In genomic region chr9:62432261-62433060, GRCm38 (mm10) we compare ENCODE assay signal across 13 mouse cellular contexts.
DNase-seq lines count a peak whose midpoint lies in the region; ATAC-seq and TF ChIP-seq lines count a peak whose summit lies in the region.
"Had no signal": no experiment of that assay in that cellular context is flagged by ENCODE, and none has a peak within 500 bp of the region (broad histone marks: within the 10 kb centered on the region; RNA-seq: fewer than 3 reads in every experiment).

No protein-coding gene starts in this region.

- H3K4me3 ChIP-seq in cerebellum, adult 2 months (replicated peaks; ENCODE audit: insufficient read depth, low read depth, low read length) = no peak overlapping the region
- H3K4me3 ChIP-seq in heart, embryonic 13.5 days = no peak overlapping the region
- no peak overlapping the region for H3K4me3 ChIP-seq in midbrain, embryonic 11.5 days (ENCODE audit: low read depth, low read length)
- H3K4me3 ChIP-seq in midbrain, postnatal 0 days (ENCODE audit: low read depth, low read length) = no peak overlapping the region
- H3K4me3 ChIP-seq in embryonic facial prominence, embryonic 10.5 days = no peak overlapping the region
- H3K4me3 ChIP-seq: hindbrain, embryonic 13.5 days had no signal

- TF ChIP-seq POLR2A in cerebellum, adult 2 months (IDR thresholded peaks at IDR 0.05; ENCODE audit: borderline replicate concordance, insufficient read depth, low read length) = no peak

- intact Hi-C loops in heart, postnatal 14 days (cut with DNase I) = no loop called here

- WGBS in cerebellum, adult 2 months = 35% methylated on average over 15 of the region's 15 CpGs
- 74% methylated on average over 15 of the region's 15 CpGs for WGBS in heart, embryonic 13.5 days
- WGBS in midbrain, embryonic 11.5 days = 67% methylated on average over 15 of the region's 15 CpGs
- 62% methylated on average over 15 of the region's 15 CpGs for WGBS in midbrain, postnatal 0 days
- 70% methylated on average over 15 of the region's 15 CpGs for WGBS in embryonic facial prominence, embryonic 10.5 days

- H3K27me3 ChIP-seq in cerebellum, adult 2 months (ENCODE audit: control insufficient read depth, insufficient read depth, low read length) = no peaks in the 10 kb centered on the region
- H3K27me3 ChIP-seq in heart, embryonic 13.5 days (replicated peaks) = no peaks in the 10 kb centered on the region
- H3K27me3 ChIP-seq in midbrain, embryonic 11.5 days (ENCODE audit: control insufficient read depth, insufficient read depth, low read length) = no peaks in the 10 kb centered on the region
- no peaks in the 10 kb centered on the region for H3K27me3 ChIP-seq in midbrain, postnatal 0 days (ENCODE audit: insufficient read depth, low read length)
- H3K27me3 ChIP-seq in embryonic facial prominence, embryonic 10.5 days (replicated peaks; ENCODE audit: low read depth, poor library complexity, severe bottlenecking) = no peaks in the 10 kb centered on the region
- H3K27me3 ChIP-seq: hindbrain, embryonic 13.5 days had no signal

- peaks cover 17% of the 10 kb centered on the region for H3K36me3 ChIP-seq in heart, embryonic 13.5 days
- H3K36me3 ChIP-seq in midbrain, embryonic 11.5 days (ENCODE audit: control insufficient read depth, insufficient read depth, low read length) = 0 out of 2 replicates have a peak, but pooled peaks cover 3% of the 10 kb centered on the region
- H3K36me3 ChIP-seq in midbrain, postnatal 0 days (ENCODE audit: insufficient read depth, low read length) = peaks cover 35% of the 10 kb centered on the region
- H3K36me3 ChIP-seq in embryonic facial prominence, embryonic 10.5 days (replicated peaks) = peaks cover 26% of the 10 kb centered on the region

- ATAC-seq in heart, embryonic 13.5 days (ENCODE audit: extremely low read depth, insufficient number of reproducible peaks, low FRiP score, low TSS enrichment) = no peak
- ATAC-seq in midbrain, embryonic 11.5 days (ENCODE audit: low FRiP score) = no peak
- no peak for ATAC-seq in midbrain, postnatal 0 days (ENCODE audit: low FRiP score)

- no peak overlapping the region for H3K4me2 ChIP-seq in heart, embryonic 13.5 days
- no peak overlapping the region for H3K4me2 ChIP-seq in midbrain, embryonic 11.5 days
- no peak overlapping the region for H3K4me2 ChIP-seq in midbrain, postnatal 0 days (ENCODE audit: low read depth, low read length, poor library complexity, severe bottlenecking)
- H3K4me2 ChIP-seq: hindbrain, embryonic 13.5 days had no signal

- H3K4me1 ChIP-seq in cerebellum, adult 2 months (ENCODE audit: control insufficient read depth, insufficient read depth, low read length) = peaks cover 55% of the 10 kb centered on the region
- peaks cover 44% of the 10 kb centered on the region for H3K4me1 ChIP-seq in heart, embryonic 13.5 days
- peaks cover 7% of the 10 kb centered on the region for H3K4me1 ChIP-seq in midbrain, embryonic 11.5 days (ENCODE audit: control insufficient read depth, insufficient read depth, low read length)
- H3K4me1 ChIP-seq in midbrain, postnatal 0 days (ENCODE audit: insufficient read depth, low read length) = 0 out of 2 replicates have a peak, but pooled peaks cover 2% of the 10 kb centered on the region
- H3K4me1 ChIP-seq in embryonic facial prominence, embryonic 10.5 days = peaks cover 35% of the 10 kb centered on the region

- peak overlapping the region; percentile 81 for H3K27ac ChIP-seq in cerebellum, adult 2 months (ENCODE audit: insufficient read depth, low read length)
- peak overlapping the region; percentile 44 for H3K27ac ChIP-seq in heart, embryonic 13.5 days (replicated peaks)
- no peak overlapping the region for H3K27ac ChIP-seq in midbrain, embryonic 11.5 days (ENCODE audit: low read depth, low read length)
- no peak overlapping the region for H3K27ac ChIP-seq in midbrain, postnatal 0 days (ENCODE audit: low read depth, low read length)
- H3K27ac ChIP-seq in embryonic facial prominence, embryonic 10.5 days (replicated peaks) = peak overlapping the region; percentile 58
- H3K27ac ChIP-seq: hindbrain, embryonic 13.5 days; macrophage had no signal

- peak in 1 of 2 experiments; percentile 42 for DNase-seq in cerebellum, adult 2 months
- DNase-seq in cerebellum, postnatal 14 days = no peak
- no peak for DNase-seq in heart, postnatal 14 days
- peak; percentile 73 for DNase-seq in midbrain, embryonic 11.5 days (ENCODE audit: low spot score, missing footprints)
- no peak for DNase-seq in midbrain, postnatal 0 days (ENCODE audit: low spot score)
- DNase-seq in embryonic facial prominence, embryonic 10.5 days (ENCODE audit: low spot score) = no peak
- no peak for DNase-seq in urinary bladder, adult 18-20 months (ENCODE audit: low spot score in 2 of 2)
- DNase-seq: B cell, adult 2 months; kidney, adult 8-10 months; thymus, postnatal 36 days had no signal

- no peak for TF ChIP-seq CTCF in cerebellum, adult 2 months (IDR thresholded peaks at IDR 0.05; ENCODE audit: borderline replicate concordance, insufficient read depth, low read depth, low read length)
- no peak for TF ChIP-seq CTCF in midbrain, postnatal 0 days (IDR thresholded peaks at IDR 0.05)

- H3K9ac ChIP-seq in heart, embryonic 13.5 days = peak overlapping the region; percentile 60; the same call in 1 of the 2 replicates
- no peak overlapping the region for H3K9ac ChIP-seq in midbrain, embryonic 11.5 days (ENCODE audit: low read length)
- no peak overlapping the region for H3K9ac ChIP-seq in midbrain, postnatal 0 days (replicated peaks; ENCODE audit: low read length, poor library complexity, severe bottlenecking)
- H3K9ac ChIP-seq: hindbrain, embryonic 13.5 days had no signal

- H3K9me3 ChIP-seq in heart, embryonic 13.5 days = no peaks in the 10 kb centered on the region
- H3K9me3 ChIP-seq in midbrain, embryonic 11.5 days (ENCODE audit: control insufficient read depth, low read length) = no peaks in the 10 kb centered on the region; the same call in 1 of the 2 replicates
- H3K9me3 ChIP-seq in midbrain, postnatal 0 days (ENCODE audit: low read length) = no peaks in the 10 kb centered on the region
- no peaks in the 10 kb centered on the region for H3K9me3 ChIP-seq in embryonic facial prominence, embryonic 10.5 days
- H3K9me3 ChIP-seq: hindbrain, embryonic 13.5 days had no signal

Comparison
In these comparisons a context has a peak if more than half of its experiments do, and no peak if none do; other contexts are left out.
1. H3K27ac ChIP-seq: peak in cerebellum, adult 2 months (single experiment), heart, embryonic 13.5 days (single experiment) and embryonic facial prominence, embryonic 10.5 days (single experiment); none in midbrain, embryonic 11.5 days (single experiment) and midbrain, postnatal 0 days (single experiment).